Mouse (Mus musculus) limb, embryonic 14.5 days (tissue): ENCODE measurements at regions not wholly inside any gene's neighbourhood (a gene's known extent, or its start where the extent isn't known, plus 50 kb on each side); places are given as distances from the start of the nearest gene placed in this dataset.

Experiments
- ATAC-seq: fragments of 200-750 bp; cut with Nextera tagmentation; 2 replicates; pipeline ENCODE4 v1.8.0; 2017; ENCODE audit warnings: low read depth, moderate number of reproducible peaks, moderate TSS enrichment; ENCODE audit not compliant: low FRiP score
- DNase-seq: peaks from one replicate; pipeline ENCODE4 v3.0.0-alpha.2; 2015; ENCODE audit warnings: low spot score
- H3K27ac ChIP-seq: fragments of 300-500 bp; sonication (generic); replicated peaks from 2 replicates; pipeline ENCODE4 v1.5.1; 2014; ENCODE audit warnings: low read depth, mild to moderate bottlenecking, low read length, moderate library complexity, mixed read lengths
- H3K27me3 ChIP-seq: fragments of 300-500 bp; sonication (generic); 2 replicates; pipeline ENCODE4 v1.6.1; 2014; ENCODE audit warnings: low read length, mixed read lengths; ENCODE audit not compliant: control insufficient read depth, insufficient read depth
- H3K36me3 ChIP-seq: fragments of 300-500 bp; sonication (generic); 2 replicates; pipeline ENCODE4 v1.6.1; 2014; ENCODE audit warnings: mild to moderate bottlenecking, low read length, moderate library complexity, mixed read lengths; ENCODE audit not compliant: control insufficient read depth, insufficient read depth
- H3K4me1 ChIP-seq: fragments of 300-500 bp; sonication (generic); 2 replicates; pipeline ENCODE4 v1.6.1; 2014; ENCODE audit warnings: antibody characterized with exemption, low read length, mixed read lengths; ENCODE audit not compliant: control insufficient read depth, insufficient read depth
- H3K4me2 ChIP-seq: fragments of 300-500 bp; sonication (generic); replicated peaks from 2 replicates; pipeline ENCODE4 v1.6.1; 2014; ENCODE audit warnings: low read depth, mild to moderate bottlenecking, low read length, moderate library complexity; ENCODE audit not compliant: severe bottlenecking
- H3K4me3 ChIP-seq: fragments of 300-500 bp; sonication (generic); replicated peaks from 2 replicates; pipeline ENCODE4 v1.5.1; 2014; ENCODE audit warnings: low read length
- H3K9ac ChIP-seq: fragments of 300-500 bp; sonication (generic); 2 replicates; pipeline ENCODE4 v1.6.1; 2014; ENCODE audit warnings: mild to moderate bottlenecking, low read depth, low read length, moderate library complexity; ENCODE audit not compliant: severe bottlenecking
- H3K9me3 ChIP-seq: fragments of 300-500 bp; sonication (generic); 2 replicates; pipeline ENCODE4 v1.6.1; 2016; ENCODE audit warnings: low read length; ENCODE audit not compliant: control insufficient read depth
- POLR2A ChIP-seq: fragments of 200-500 bp; IDR thresholded peaks from 2 replicates; pipeline ENCODE4 v1.8.0; 2012; ENCODE audit warnings: inconsistent platforms, mild to moderate bottlenecking, moderate library complexity, borderline replicate concordance; ENCODE audit not compliant: insufficient read depth, insufficient read length; ENCODE audit errors: extremely low read depth
- WGBS: fragments of 180-500 bp; shearing (Covaris S2); extraction: QIAGEN DNeasy Blood & Tissue Kit; methylation state at CpG from one replicate; pipeline ENCODE4 v1.1.7; 2014; 5-methylcytosine and 5-hydroxymethylcytosine counted together

DNA sequence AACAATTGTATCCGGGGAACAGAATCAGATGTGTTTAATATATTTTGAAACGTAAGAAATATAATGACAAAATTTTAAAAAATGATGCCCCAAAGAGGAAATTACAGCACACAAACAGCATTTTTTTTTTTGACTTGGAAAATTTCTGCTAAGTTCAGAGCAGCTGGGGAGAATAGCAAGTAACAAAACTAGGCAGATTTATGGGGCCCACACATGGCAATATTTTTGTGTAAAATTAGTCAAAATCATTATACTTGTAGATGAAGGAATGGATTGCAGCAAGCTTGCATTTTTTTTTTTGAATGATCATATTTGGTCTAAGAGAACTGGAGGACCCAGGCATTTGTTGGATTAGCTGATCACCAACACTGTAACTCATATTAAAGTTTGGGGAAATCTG lies 189.4 kb downstream of the Map2k6 start:
- DNase-seq (no peak), ATAC-seq (no peak)
- H3K9ac ChIP-seq, result no peak overlapping the region
- TF ChIP-seq POLR2A, result no peak
- 78% methylated on average over 2 of the region's 2 CpGs for WGBS
- no peak overlapping the region for H3K4me2 ChIP-seq
- H3K27ac ChIP-seq, result no peak overlapping the region
- no peaks in the 10 kb centered on the region for H3K36me3 ChIP-seq
- H3K4me1 ChIP-seq, result no peaks in the 10 kb centered on the region
- H3K9me3 ChIP-seq, result no peaks in the 10 kb centered on the region
- no peak overlapping the region for H3K4me3 ChIP-seq
- H3K27me3 ChIP-seq, result no peaks in the 10 kb centered on the region

DNA sequence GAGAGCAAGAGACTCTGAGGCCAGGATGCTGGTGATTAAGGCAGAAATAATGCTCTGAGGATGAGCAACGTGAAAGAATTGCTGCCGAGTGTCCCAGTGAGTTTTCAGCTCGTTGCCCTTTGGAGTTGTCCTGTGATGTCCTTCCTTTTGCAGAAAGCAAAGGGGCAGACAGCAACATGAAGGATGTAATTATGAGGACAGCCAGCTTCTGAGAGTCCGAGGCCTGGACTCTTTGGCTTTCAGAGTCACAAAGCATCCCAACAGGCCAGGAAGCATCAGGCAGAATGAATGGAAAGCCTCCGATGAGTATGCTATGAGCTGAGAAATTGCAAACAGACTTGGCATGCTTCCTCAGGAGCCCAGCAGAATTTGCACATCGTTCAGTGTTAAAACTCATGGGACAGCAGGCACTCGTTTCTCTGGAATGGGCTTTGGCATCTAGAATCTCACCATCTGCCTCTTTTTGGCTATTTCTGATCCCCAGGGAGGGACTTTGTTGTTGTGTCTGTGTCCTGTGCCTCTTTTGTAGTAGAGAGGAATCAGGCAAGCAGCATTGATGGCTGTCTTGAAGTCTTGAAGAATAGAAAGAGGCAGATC lies 196.4 kb downstream of the Map2k6 start:
- H3K4me3 ChIP-seq, result no peak overlapping the region
- no peaks in the 10 kb centered on the region for H3K27me3 ChIP-seq
- TF ChIP-seq POLR2A, result no peak
- H3K9ac ChIP-seq, result no peak overlapping the region
- H3K4me1 ChIP-seq, result no peaks in the 10 kb centered on the region
- H3K36me3 ChIP-seq, result no peaks in the 10 kb centered on the region
- H3K9me3 ChIP-seq, result no peaks in the 10 kb centered on the region
- no peak overlapping the region for H3K4me2 ChIP-seq
- ATAC-seq (no peak), DNase-seq (no peak)
- H3K27ac ChIP-seq, result no peak overlapping the region
- WGBS, result 73% methylated on average over 7 of the region's 7 CpGs

DNA sequence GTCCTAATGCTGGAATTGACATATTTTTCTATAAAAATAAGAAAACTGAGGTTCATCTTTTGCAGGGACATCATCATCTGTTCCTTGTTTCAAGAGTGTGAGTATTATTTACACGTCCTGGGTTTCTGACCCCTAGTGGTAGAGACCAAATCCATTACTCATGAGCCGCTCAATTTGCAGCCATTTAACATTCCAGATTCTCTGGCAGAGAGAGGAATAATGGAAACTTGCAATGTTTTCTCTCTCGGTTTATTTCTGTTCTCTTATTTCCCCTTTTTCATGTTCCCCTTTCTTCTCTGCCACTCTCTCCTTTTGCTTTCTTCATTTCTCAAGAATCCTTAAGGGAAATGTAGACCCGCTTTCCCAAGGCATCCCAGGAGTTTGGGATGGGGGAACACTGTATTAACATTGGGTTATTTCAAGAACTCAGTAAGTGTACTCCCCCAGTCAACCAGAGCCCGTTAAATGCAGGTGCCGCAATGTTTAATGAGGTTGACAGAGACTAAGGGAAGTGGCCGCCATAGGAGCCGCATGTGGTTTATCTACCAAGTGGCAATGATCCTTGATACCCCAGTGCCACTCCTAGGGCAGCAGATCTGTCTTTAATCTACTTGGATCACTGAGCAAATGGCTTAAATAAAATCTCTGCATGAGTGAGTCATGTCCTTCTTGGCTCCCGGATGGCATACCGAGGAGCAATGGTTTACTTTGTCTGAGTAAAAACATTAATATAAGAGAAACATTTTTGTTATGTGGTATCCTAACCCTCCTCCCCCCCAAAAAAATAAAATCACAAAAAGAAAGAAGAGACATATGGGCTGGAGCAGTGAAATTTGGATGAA lies 206.3 kb downstream of the Map2k6 start:
- 58% methylated on average over 10 of the region's 10 CpGs for WGBS
- no peaks in the 10 kb centered on the region for H3K4me1 ChIP-seq
- no peaks in the 10 kb centered on the region for H3K36me3 ChIP-seq
- no peaks in the 10 kb centered on the region for H3K9me3 ChIP-seq
- no peak overlapping the region for H3K9ac ChIP-seq
- ATAC-seq (no peak), DNase-seq (no peak)
- no peak overlapping the region for H3K4me2 ChIP-seq
- H3K4me3 ChIP-seq, result no peak overlapping the region
- H3K27ac ChIP-seq, result no peak overlapping the region
- no peaks in the 10 kb centered on the region for H3K27me3 ChIP-seq
- TF ChIP-seq POLR2A, result no peak

DNA sequence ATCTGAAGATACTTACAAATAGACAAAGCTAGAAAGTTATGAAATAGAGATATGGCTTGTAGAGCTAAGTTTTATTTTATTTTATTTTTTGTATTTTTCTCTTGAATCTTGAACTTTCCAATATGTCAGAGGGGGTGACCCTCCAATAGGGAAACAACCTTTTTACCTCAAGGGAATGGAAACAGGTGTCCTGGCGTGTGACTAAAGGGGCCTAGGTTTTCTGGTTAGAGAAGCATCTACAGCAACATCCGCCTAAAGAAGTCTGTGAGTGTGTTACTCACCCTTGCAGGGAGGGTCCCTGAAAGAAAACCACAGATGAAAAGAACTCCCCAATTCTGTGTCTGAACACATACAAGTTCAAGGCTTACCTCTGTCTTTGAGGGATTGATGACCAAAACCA lies 210.4 kb downstream of the Map2k6 start:
- no peak overlapping the region for H3K9ac ChIP-seq
- H3K4me2 ChIP-seq, result no peak overlapping the region
- H3K36me3 ChIP-seq, result no peaks in the 10 kb centered on the region
- H3K27ac ChIP-seq, result no peak overlapping the region
- DNase-seq, result no peak
- whole genome bisulfite sequencing, result 83% methylated on average over 2 of the region's 2 CpGs
- no peak for TF ChIP-seq POLR2A
- H3K27me3 ChIP-seq, result no peaks in the 10 kb centered on the region
- H3K4me3 ChIP-seq, result no peak overlapping the region
- H3K4me1 ChIP-seq, result no peaks in the 10 kb centered on the region
- no peak for ATAC-seq
- H3K9me3 ChIP-seq, result no peaks in the 10 kb centered on the region

DNA sequence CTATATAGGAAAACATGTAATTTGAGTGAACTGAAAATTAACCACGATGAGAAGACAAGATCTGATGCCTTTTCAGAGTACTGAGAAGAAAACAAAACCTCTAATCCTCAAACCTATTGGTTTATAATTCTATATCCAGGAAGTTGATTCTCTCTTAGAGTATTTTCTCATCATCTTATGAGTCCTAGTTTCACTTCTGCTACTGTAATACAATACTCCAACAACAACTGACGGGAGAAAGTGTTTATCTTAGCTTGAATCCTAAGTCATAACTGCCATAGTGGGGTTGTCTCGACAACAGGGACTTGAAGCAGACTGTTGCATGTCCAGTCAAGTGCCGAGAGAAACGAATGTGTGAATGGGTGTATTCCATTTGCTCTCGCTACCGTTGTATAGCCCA lies 211.9 kb downstream of the Map2k6 start:
- H3K36me3 ChIP-seq, result no peaks in the 10 kb centered on the region
- H3K27ac ChIP-seq, result no peak overlapping the region
- no peak for ATAC-seq
- 78% methylated on average over 7 of the region's 7 CpGs for WGBS
- H3K4me3 ChIP-seq, result no peak overlapping the region
- DNase-seq, result no peak
- no peak overlapping the region for H3K4me2 ChIP-seq
- H3K4me1 ChIP-seq, result no peaks in the 10 kb centered on the region
- H3K9ac ChIP-seq, result no peak overlapping the region
- H3K9me3 ChIP-seq, result no peaks in the 10 kb centered on the region
- H3K27me3 ChIP-seq, result no peaks in the 10 kb centered on the region
- no peak for TF ChIP-seq POLR2A
